Mouse (Mus musculus) kidney, adult 2 months (tissue): ENCODE measurements at regions not wholly inside any gene's neighbourhood (a gene's known extent, or its start where the extent isn't known, plus 50 kb on each side); places are given as distances from the start of the nearest gene placed in this dataset.
"Not testable (repeated sequence)": the region's sequence is repeated elsewhere in the genome, so short reads cannot be mapped to it uniquely, and the experiment has no call there.

ENCODE experiments used
- CTCF ChIP-seq: fragments of 200-500 bp; conservative IDR thresholded peaks from 2 replicates; pipeline ENCODE4 v1.5.1; 2011; ENCODE audit warnings: low read depth, mild to moderate bottlenecking, control low read depth, low read length, moderate library complexity, mixed read lengths; ENCODE audit not compliant: insufficient read depth, insufficient read length
- POLR2A ChIP-seq: fragments of 200-500 bp; IDR thresholded peaks from one replicate; pipeline ENCODE4 v1.6.1; 2011; ENCODE audit warnings: low read depth, low read length, control low read depth

GRCm38 (mm10) chr19:8496561-8496960 lies 91.7 kb upstream of the Slc22a30 start:
- TF ChIP-seq CTCF, POLR2A: not testable (repeated sequence)
